Mouse (Mus musculus) left cerebral cortex, adult 2 months (tissue): ENCODE results near the gene Tmem245. TPM values are rescaled to one million over a fixed set of nuclear protein-coding genes. Genes with fewer than 3 reads are reported as not detected.

Experiments used
- DNase-seq, 2 experiments: peaks; one replicate each; pipeline ENCODE4 v3.0.0; 2021 to 2022; ENCODE audit warnings: low spot score in 2 of 2, mixed read lengths in 1 of 2; ENCODE audit errors: extremely low spot score in 1 of 2
- H3K27ac ChIP-seq: fragments of 200-600 bp; 2 replicates; pipeline ENCODE4 v1.8.1; 2022
- H3K4me3 ChIP-seq: fragments of 200-600 bp; 2 replicates; pipeline ENCODE4 v1.8.1; 2022
- CTCF ChIP-seq: fragments of 200-600 bp; IDR thresholded peaks from 2 replicates; pipeline ENCODE4 v1.8.1; 2022; ENCODE audit warnings: antibody characterized with exemption, mild to moderate bottlenecking, moderate library complexity
- intact Hi-C: fragments of 180-260 bp; cut with DNase I; formaldehyde crosslinking; loops from one replicate; pipeline ENCODE4 v1.15.1; 2025
- total RNA-seq, 2 experiments: library from RNA; stranded (reverse); gene quantifications; 2 replicates each; pipeline ENCODE4 v1.2.3; 2021

The Tmem245 gene
- total RNA-seq, 2 experiments from 2014 or later: 41.7 to 42.2 TPM

DNA sequence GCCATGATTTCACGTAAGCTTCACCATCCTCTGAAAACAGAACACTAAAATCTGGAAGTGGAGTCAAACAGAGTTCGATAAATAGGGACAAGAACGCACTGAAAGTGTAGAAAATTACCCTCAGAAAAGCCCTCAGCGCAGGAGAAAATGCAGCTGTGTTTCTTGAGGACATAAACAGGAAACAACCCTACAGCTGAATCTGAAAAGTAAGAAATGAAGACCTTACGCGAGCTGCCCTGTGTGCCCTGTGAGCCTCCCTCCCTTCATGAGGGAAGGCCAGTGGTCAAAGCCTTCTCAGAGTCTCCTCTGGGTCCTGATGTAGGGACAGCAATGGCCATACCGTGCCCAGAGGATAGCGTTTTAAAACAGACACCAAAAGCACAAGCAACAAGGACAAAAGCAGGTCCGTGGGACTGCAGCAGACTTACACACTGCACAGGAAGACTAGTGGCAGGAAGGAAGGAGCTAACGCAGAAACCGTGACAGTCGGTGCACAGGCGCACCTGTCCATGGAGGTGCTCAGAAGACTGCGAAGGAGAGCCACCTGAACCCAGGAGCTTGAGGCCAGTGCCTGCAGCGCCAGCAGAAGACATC, 31.4 kb downstream of the Tmem245 start:
- TF ChIP-seq CTCF: no peak
- H3K4me3 ChIP-seq: no peak overlapping the region
- no peak for DNase-seq
- intact Hi-C loops: no loop called here
- no peak overlapping the region for H3K27ac ChIP-seq

GRCm38 (mm10) chr4:56914761-56915160, 32.5 kb downstream of the Tmem245 start:
- Histone ChIP-seq H3K27ac (no peak overlapping the region), H3K4me3 (no peak overlapping the region)
- TF ChIP-seq CTCF: no peak
- intact Hi-C loops: no loop called here
- DNase-seq: no peak

DNA sequence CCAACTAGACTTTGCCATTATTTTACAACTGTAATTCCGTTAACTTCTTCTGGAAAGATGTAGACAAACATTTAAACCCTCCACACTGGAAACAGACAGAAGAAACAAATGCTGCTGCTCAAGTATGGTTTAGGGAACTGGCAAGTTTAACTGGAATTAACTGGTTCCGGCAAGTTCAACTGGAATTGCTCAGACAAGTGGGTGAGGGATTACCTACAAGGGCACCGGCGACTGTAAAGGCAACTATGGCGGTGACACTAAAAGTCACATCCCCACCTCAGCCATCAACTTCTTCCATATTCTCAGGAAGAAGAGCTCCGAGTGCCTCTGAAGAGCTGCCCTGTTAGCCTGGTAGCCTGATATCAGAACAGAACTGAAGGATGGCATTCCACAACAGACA, 32.9 kb downstream of the Tmem245 start:
- no peak for TF ChIP-seq CTCF

GRCm38 (mm10) chr4:56912382-56913001, 34.7 kb downstream of the Tmem245 start:
- no peak for TF ChIP-seq CTCF
- intact Hi-C loops: no loop called here
- Histone ChIP-seq H3K4me3 (no peak overlapping the region), H3K27ac (no peak overlapping the region)
- no peak for DNase-seq

More for the DNA sequence above, 32.9 kb downstream of the Tmem245 start:
- no peak for DNase-seq
- Histone ChIP-seq H3K27ac (no peak overlapping the region), H3K4me3 (no peak overlapping the region)
- intact Hi-C loops: no loop called here

- intact Hi-C loops: no loop called here
- no peak for DNase-seq
Observed at GRCm38 (mm10) chr4:56909568-56909967, 37.7 kb downstream of the Tmem245 start.

DNA sequence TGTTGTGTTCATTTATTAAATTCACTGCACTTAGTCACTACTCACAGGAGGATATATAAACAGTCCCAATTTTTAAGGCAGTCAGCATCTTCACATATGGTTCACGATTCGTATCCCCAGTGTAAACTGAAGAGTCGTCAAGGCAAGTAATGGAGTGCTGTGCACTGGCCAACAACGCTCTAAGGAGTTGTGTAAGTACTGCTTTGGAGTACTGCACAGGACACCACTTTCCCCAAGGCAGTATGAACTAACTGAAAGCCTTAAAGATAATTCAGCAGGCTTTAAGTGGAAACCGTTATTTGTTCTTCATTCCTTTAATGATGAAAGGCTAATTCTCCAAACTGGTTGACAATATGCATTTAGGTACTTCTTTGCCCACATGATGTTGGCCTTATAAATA, 39.6 kb downstream of the Tmem245 start:
- Histone ChIP-seq H3K27ac (no peak overlapping the region), H3K4me3 (no peak overlapping the region)
- intact Hi-C loops: no loop called here
- DNase-seq: no peak
- no peak for TF ChIP-seq CTCF

More at GRCm38 (mm10) chr4:56909568-56909967, 37.7 kb downstream of the Tmem245 start:
- H3K27ac ChIP-seq: no peak overlapping the region
- TF ChIP-seq CTCF: no peak
- H3K4me3 ChIP-seq: no peak overlapping the region

- no peak for TF ChIP-seq CTCF
- DNase-seq: no peak
- intact Hi-C loops: no loop called here
- H3K27ac ChIP-seq: no peak overlapping the region
- no peak overlapping the region for H3K4me3 ChIP-seq
Observed at GRCm38 (mm10) chr4:56906926-56907325, 40.3 kb downstream of the Tmem245 start.

DNA sequence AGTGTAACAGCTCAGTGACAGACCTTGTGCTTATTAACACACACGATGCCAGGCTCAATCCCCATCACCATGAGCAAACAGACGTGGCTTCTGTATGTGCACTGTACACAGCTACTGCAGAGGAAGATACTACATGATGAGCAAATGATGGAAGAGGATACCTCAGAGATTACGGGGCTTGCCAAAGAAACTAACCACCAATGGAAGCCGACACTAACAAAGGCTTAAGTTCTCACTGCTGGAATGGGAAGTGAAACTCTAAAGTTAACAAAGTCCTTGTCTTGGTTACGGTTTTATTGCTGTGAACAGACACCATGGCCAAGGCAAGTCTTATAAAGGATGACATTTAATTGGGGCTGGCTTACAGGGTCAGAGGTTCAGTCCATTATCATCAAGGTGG, 41.7 kb downstream of the Tmem245 start:
- no peak for DNase-seq
- Histone ChIP-seq H3K27ac (no peak overlapping the region), H3K4me3 (no peak overlapping the region)
- intact Hi-C loops: no loop called here
- no peak for TF ChIP-seq CTCF

- peak; percentile 47 for TF ChIP-seq CTCF
- DNase-seq: no peak
- intact Hi-C loops: no loop called here
- H3K4me3 ChIP-seq: no peak overlapping the region
- no peak overlapping the region for H3K27ac ChIP-seq
Observed at GRCm38 (mm10) chr4:56901671-56902070, 45.6 kb downstream of the Tmem245 start.

- H3K4me3 ChIP-seq: no peak overlapping the region
- TF ChIP-seq CTCF: no peak
- H3K27ac ChIP-seq: no peak overlapping the region
- DNase-seq: no peak
- intact Hi-C loops: no loop called here
Observed at GRCm38 (mm10) chr4:56899216-56899615, 48.0 kb downstream of the Tmem245 start.

DNA sequence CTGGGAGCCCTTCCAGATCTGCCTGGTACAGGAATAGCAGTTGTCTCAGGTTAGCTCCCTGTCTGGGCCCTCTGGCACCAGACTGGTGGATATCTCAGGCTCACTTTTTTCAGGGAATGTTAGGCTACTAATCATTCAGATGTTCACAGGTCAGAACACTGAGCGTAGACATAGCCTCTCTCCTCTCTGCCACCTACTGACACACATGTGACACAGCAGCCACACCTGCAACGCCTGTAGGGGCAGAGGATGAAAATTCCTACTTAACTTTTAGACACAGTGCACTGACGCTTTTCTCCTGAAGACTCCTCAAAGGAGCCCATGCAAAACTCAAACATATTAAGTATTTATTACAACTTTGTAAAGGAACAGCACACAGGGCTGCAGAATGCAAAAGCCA, 49.7 kb downstream of the Tmem245 start:
- intact Hi-C loops: no loop called here
- no peak for DNase-seq
- H3K27ac ChIP-seq: no peak overlapping the region
- peak; percentile 17 for TF ChIP-seq CTCF
- H3K4me3 ChIP-seq: no peak overlapping the region

DNA sequence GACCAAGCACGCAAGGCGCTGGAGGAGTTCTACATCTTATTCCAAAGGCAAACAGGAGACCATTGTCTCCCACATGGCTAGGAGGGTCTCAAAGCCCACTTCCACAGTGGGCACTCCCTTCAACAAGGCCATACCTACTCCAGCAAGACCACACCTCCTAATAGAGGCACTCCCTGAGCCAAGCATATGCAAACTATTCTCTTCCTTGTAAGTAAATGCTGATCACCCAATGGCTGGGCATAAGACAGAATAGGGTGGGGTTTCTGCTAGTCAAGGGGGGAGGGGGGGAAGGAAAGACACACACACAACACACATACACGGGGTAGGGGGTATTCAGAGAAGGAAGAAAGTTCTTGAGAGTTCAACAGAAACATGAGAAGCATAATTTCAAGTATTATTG, 53.0 kb downstream of the Tmem245 start:
- no peak for DNase-seq
- no peak overlapping the region for H3K27ac ChIP-seq

More for the DNA sequence above, 53.0 kb downstream of the Tmem245 start:
- no peak for TF ChIP-seq CTCF
- intact Hi-C loops: no loop called here
- H3K4me3 ChIP-seq: no peak overlapping the region
